Mouse (Mus musculus) adrenal gland, postnatal 25 days (tissue): Measurements from ENCODE around the gene Hemgn. TPM values are rescaled to one million over a fixed set of nuclear protein-coding genes. Genes with fewer than 3 reads are reported as not detected.

Experiments
- DNase-seq: peaks from one replicate; pipeline ENCODE4 v3.0.0; 2021; ENCODE audit warnings: mixed read lengths
- total RNA-seq: library from RNA; stranded (reverse); gene quantifications from 2 replicates; pipeline ENCODE4 v1.2.3, GENCODE M21; 2021

Hemgn gene
- total RNA-seq, 1 experiment from 2014 or later, result not detected

DNA sequence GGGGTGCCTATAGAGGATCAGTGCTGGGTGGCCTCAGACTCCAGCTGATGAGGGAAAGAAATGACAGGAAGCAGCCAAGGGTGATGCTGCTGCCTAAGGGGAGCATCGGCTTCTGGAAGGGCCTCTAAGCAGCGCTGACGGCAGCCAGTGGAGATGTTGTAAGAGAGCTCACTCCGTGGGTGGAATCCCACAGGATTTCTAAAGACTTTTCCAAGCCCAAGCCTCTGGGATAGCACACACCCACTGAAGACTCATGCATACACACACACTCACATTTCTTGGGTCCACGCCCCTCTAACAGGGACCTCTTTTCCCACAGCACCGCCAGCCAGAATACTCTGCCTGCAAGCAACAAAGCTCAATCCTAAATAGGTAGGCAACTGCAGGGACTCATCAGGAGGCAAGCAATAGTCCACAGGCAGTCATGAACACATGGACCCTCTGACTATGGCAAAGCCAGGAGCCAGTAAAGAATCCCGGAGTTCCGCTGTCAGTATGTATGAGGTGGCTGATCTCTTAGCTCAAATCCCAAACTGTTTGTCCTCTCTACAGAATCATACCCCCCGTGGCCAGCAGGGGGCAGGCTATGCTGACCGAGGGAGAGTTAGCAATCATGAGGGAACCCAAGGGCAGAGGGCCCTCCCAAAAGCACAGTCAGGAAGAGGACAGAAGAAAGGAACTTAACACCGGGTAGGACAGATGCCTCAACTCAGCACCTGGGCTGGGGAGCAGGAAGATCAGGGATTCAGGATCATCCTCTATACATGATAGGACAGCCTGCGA is 56.8 kb downstream of the Hemgn start:
- peak; percentile 78 for DNase-seq

DNA sequence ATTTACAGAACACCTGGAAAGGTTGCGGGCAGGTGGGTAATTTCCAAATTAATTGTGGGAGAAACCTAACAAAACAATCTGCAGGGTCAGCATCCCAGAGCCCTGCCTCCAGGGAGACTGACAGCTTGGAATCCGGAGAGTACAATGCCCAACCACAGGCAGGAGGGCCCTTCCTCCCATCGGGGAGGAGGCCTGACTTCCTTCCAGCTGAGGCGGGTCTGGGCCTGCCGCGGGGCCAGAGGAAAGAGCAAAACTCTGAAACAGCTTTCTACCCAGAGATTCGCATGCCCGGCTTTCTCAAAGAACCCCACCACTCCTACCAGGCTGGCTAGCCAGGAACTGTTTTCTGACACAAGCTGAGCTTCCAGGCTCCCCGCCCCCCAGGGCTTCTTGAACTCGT is 60.3 kb downstream of the Hemgn start:
- no peak for DNase-seq

DNA sequence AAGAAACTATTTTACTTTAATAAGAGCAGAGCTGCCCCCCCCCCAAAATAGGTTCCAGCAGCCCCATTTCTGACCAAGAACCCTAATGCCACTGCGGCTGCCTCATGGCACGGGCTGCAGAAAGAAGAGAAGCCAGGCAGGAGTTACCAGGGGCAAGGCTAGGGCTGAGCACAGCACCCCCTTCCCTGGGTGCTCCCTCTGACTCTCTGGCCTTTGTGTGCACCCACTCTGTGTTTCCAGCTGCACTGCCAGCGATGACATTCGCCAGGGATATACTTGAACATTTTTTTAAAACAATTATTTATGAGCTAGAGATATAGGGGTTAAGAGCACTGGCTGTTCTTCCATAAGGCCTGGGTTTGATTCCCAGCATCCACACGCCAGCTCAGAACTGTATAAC is 63.8 kb downstream of the Hemgn start:
- no peak for DNase-seq

DNA sequence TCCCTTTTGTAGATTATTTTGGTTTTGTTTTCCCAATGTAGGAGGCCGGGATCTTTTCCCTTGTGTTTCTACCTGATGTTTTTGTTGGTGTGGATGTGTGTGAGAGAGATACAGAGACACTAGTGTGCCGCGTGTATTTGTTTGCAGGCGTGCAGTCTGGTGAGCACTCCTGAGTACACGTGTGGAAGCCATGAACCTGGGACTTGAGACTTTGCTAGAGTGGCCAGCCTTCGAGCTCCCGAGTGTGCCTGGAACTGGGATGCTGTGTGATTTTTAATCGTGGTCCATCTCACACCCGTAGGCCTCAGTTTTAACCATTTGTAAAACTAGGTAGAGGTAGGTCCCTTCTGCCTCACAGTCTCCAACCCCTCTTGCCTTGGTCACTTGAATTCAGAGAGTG is 64.4 kb downstream of the Hemgn start:
- no peak for DNase-seq

DNA sequence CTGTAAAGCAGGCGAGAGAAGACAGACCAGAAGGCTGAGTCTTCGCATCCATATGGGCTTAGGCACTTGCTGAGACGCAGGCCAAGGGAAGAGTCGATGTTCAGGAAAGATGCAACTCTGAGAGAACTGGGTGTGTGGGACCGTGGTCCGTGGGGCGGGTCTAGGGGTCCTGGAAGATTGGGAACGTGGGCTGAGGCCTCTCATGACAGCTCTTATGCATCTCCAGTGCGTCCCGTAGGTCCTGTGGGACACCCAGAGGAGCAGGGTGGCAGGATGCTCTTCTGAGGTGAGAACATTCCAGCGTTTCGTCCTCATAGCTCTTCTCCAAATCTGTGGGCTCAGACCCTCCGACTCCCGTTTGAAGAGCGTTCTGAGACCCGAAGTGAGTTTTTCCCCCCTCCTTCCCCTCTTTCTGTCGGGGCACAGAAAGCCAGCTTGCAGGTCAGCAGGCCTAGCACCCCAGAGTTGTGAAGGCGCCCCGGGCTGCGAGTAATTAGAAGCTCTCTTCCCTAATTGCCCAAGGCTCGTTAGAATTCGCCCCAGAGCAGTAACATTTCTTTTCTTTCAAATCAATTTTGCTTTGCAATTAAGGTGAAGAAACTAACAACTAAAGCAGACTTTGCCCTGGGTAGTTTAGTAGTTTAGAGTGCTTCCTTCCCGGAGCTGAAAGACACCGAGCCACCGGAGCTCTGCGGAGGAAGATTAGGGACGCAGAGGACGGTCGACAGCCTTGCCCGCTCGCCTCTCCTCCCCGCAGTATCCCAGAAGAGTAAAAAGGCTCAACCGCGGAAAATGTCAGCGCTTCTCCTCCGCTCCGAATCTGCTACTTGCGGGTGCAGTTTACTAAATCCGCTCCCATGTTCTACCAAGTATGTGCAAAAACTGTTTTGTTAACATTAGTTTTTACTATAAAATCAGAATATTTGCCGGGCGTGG is 65.5 kb downstream of the Hemgn start:
- DNase-seq, result no peak

DNA sequence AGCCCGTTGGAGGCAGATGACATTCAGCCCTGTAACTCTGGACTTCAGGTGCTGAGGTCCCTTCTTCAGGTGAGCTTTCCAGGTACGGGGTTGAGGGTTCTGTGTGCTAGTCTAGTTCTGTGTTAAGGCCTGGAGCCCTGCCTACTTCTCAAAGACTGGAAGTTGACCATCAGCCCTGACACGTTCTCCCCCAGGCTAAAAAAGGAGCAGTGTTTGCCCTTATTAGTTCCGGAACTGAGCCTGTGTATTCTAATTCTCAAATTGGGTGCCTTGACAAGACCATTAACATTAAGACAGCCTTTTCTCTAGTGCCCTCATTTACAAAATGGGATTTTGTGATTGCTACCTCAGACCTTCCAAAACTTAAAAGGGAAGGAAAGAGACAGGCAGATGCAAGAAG is 66.2 kb downstream of the Hemgn start:
- no peak for DNase-seq

DNA sequence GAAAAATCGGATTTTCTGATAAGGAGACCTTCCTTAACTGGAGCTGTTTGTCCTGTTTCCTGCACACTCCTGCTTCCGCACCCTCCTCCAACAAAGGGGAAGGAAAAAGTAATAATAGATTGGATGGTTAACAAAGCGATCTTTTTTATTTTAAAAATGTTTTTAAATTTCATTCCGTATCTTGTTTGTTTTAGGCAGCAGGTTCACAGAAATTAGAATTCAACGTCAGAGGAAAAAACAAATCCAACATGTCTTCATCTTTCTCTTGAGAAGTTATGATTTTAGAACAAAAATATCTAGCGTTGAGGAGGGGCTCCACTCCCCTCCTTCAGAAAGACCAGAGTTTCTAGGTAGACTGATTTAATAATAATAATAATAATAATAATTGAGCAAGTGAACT is 67.1 kb downstream of the Hemgn start:
- DNase-seq, result no peak

DNA sequence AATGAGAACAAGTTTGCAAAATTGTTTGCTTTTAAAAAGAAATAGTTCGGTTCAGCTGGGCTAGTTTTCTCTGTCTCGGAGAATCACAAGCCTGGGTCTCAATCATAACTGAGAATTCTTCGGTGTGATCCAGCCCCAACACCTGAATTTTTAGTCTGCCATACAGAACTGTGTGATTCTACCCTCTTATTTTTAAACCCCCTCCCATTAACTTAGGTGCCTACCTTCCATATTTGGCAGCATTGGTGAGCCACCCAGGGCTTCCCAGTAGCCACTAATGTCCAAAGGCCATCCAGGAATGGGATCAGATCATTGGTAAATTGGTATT is 67.6 kb downstream of the Hemgn start:
- DNase-seq, result no peak

DNA sequence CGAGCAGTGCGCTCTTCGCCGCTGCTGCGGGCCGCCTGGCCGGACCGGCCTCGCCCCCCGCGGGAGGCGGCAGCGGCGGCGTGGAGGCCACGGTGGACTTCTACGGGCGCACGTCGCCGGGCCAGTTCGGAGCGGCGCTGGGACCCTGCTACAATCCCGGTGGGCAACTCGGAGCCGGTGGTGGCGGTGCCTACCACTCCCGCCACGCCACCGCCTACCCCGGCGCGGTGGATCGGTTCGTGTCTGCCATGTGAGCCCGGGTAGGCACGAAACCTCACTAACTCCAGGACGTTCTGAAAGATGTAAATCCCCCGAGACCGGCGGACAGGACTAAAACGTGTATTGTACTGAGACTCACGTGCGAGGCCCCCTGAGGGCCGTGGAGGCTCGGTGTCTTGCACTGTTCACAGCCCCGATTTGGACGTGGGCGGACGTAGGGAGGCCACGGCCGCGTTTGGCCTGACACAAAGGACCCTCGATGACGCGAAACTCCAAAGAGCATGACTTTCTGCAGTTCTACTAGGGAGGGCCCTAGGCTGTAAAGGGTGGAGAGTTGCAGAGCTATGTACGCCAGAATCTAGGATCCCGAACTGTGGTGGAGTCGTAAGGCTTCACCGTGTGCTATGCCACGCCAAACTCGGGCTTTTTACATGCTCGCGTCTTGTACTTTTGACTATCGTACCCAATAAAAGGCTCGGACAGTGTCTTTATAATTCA is 68.1 kb downstream of the Hemgn start:
- DNase-seq, result no peak

DNA sequence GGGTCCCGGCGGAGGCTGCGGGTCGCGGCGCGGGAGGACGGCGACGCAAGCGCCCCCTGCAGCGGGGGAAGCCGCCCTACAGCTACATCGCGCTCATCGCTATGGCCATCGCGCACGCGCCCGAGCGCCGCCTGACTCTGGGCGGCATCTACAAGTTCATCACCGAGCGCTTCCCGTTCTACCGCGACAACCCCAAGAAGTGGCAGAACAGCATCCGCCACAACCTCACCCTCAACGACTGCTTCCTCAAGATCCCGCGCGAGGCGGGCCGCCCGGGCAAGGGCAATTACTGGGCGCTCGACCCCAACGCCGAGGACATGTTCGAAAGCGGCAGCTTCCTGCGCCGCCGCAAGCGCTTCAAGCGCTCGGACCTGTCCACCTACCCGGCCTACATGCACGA is 69.0 kb downstream of the Hemgn start:
- peak; percentile 35 for DNase-seq

Other genes starting within 250 kb of the Hemgn start
- 25.5 and 26.4 TPM in 2 replicates for gene Xpa, start 217.2 kb downstream of the Hemgn start, total RNA-seq
- not detected in 2 replicates for gene Foxe1, start 69.9 kb downstream of the Hemgn start, total RNA-seq
- 7.5 and 9.9 TPM in 2 replicates for gene Trmo, start 24.1 kb downstream of the Hemgn start, total RNA-seq
- 140 and 161 TPM in 2 replicates for gene Anp32b, start 37.4 kb upstream of the Hemgn start, total RNA-seq
- 35.0 and 38.5 TPM in 2 replicates for gene Nans, start 75.7 kb upstream of the Hemgn start, total RNA-seq
- 3.3 and 5.1 TPM in 2 replicates for gene Trim14, start 122.6 kb upstream of the Hemgn start, total RNA-seq
- 2.4 and 3.5 TPM in 2 replicates for gene Coro2a, start 188.7 kb upstream of the Hemgn start, total RNA-seq
- gene Tbc1d2, start 236.7 kb upstream of the Hemgn start, total RNA-seq, result 2.1 and 2.9 TPM in 2 replicates